Mouse (Mus musculus): ENCODE measurements around the gene Gm21954.

The Gm21954 gene

DNA sequence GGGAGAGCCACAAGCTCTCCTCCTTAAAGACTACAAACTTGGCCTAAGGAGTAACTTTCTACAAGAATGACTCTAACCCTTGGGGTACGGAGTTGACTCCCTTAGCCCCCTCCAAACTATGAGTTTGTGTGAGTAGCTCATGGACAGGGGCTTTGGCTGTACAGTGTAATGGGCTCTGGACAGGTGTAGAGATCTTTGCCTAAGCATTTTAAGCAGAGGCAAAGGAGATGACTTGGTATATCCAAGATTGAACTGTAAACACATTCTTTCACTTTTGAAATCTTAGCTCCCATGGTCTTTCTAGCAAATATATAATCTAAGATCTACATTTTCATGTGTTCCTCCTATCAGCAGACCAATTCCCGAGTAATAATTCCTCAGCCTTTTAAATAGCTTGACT lies at the start of gene Gm21954:
TSS of gene Gm21954 (minus strand) at position 101 of the 400 bp plus-strand sequence.
- DNase-seq (ENCODE audit: low spot score in 2 of 2): no peak

DNA sequence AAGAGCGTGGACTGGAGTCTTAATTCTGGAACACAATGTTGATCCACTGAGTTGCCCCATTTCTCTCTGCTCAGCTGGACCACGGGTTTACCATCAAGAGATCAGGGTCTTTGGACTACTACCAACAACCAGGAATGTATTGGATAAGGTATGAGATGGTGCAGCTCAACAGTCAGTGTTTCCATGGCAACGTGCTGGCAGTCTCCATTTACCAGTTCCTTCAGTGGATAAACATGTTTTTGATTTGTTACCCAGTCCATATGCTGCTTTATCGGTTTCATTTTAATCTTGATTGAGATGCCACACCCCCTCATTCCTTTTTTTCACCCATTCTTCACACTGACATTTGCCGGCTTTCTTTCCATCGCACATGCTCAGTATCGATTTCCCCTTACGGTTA lies 49.8 kb upstream of the Gm21954 start:
- no peak for DNase-seq (ENCODE audit: low spot score in 2 of 2)

DNA sequence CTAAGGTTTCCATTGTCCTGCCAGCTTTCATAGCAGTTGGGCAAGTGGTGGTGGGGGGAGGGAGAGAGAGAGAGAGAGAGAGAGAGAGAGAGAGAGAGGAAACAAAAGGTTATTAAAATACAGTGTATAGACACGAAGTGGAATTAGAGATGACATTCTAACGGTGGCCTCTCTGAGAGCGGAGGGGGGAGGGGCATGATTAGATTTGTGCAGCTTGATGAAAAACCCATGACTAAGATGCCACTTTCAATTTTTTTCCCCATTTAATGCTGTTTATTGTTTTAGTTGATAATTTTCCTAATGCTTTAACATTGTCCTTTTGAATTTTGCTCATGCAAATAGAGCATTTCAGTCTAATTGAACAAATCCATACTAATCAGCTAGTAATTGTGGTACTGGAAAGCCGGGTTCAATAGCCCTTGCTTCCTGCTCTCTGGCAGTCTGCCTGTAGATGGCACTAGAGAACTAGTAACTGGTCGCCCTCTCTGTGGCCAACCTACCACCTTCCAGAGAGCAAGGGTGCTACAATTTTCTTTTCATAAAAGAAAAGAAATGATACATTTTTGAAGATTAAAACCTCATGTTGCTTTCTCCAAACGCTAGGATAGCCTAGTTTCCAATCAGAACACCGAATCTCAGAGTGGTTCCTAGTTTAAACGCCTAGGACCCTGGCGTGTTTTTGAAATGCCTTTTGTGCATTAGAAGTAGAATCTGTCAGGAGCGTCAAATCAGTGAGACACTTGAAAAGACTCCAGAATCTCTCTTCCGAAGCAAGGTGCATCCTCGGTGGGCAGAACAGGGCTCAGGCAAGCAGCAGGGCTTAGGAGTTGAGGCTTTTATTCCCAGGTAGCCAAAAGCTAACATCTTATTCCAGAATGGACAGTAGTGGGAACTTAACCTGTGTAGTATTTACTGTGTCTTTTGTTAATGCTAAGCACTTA lies 48.5 kb upstream of the Gm21954 start:
- DNase-seq (ENCODE audit: low spot score in 2 of 2): peak in 1 of 2 experiments; percentile 84

DNA sequence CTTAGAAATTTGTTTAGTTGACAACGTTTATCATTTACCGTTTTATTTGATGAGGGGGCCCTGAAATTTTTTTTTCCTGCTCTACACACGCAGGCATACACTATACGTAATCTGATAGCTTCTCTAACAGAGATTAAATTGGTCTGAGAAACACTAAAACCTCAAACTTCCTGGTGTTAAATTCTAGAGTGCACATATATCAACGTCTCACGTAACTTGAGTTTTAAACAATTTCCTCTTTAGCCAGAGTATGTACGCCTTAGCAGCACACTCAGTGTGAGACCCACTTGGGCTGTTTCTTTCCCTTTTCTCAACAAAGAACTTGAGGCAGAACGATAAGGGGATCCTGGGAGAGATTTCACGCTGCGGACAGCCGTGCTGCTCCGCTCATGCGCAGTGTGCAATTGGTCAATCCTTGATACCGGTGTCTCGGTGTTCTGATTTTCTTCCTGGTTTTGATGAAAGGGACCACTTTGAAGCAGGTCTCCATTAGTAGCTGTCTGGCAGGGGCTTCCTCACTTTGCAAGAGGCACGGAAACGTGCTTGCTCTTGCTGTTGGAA lies 45.5 kb upstream of the Gm21954 start:
- no peak for DNase-seq (ENCODE audit: low spot score in 2 of 2)

DNA sequence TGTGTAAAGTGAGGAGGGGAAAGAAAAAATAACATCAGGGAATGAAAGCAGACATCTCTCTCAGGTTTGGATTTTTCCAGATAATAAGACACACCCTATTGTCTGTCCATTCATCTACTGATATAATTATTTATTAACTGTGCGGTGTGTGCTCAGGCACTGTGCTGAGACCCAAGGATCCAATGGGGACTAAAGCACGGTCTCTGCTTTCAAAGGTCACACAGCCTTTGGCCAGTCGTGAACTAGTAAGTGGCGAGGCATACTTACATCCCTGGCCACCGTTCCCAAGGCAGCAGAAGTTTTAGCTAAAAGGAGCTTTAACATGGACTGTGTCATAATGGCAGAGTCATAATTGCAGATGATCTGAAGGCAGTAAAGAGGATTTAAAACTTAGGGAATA lies 44.0 kb upstream of the Gm21954 start:
- DNase-seq (ENCODE audit: low spot score in 2 of 2): no peak

DNA sequence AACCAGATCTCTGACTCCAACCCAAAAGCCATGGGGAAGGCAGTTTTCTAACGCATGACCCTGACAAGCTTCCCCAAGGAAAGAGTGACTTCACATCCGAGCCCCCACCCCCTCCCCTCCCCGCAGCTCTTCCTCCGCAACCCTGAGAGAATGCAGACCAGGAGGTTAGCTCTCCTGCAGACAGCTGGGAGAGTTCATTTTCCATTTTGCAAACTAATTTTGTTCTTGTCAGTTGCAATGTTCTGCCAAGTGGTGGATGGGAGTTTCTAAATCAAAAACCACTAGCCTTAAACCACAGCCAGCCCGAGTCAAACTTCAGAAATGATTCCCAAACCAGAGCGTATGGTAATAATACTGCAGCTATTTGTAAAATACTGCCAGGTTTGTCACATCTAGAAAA lies 39.6 kb upstream of the Gm21954 start:
- no peak for DNase-seq (ENCODE audit: low spot score in 2 of 2)

DNA sequence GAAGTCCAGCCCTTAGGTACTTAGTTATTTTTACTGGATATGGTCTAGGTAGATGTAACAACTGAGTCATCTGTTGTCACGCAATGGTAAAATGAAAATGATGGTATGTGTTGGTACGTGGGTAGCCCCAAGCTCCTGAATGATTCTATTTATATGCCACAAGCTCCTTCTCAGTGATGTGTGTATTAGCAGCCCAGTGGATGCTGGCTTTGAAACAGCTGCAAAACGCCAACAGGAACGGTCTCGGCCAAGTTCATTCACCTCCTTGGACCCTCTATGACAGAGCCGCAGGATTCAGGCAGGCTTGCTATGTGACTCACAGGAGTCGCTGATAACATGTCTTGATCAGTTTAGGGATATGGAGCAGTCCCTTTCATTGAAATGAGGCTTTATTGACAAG lies 38.2 kb upstream of the Gm21954 start:
- DNase-seq (ENCODE audit: low spot score in 2 of 2): no peak

DNA sequence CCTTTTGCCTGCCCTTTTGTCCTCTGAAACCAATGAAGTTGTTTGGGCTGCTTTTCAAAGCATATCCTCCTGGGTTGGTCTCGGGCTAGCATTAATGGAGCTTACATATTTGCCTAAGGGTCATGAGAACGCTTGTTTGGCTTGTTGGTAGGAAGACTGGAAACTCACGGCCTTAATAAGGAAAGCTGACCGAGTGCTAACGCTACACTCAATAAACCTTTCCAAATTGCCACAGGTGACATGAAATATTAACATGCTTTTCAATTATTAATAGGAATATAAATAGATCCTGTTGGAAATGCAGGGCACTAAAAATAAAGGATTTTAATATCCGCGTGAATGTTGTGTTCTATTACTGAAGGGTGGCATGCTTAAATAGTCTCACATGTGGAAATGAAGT lies 27.3 kb upstream of the Gm21954 start:
- DNase-seq (ENCODE audit: low spot score in 2 of 2): no peak

DNA sequence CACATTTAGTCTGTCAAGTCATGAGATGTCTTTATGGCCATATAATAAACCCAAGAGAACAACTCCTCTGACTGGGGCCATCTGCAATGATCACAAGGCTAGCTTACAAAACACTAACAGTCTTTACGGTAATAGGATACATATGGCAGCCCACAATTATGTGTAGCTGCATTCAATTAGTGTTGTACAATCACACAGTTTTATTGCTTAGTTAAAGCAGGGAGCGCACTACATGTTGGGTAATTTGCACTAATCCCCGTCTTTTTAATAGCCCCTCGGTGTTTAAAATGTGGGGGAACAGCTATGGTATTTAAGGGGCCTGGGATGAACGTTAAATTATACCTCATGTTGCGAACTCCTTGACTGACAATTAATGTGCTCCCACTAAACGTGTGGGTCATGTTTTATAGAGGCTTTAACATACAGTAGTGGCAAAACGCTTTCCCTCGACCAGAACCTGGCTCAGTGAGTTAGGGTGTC lies 24.5 kb upstream of the Gm21954 start:
- no peak for DNase-seq (ENCODE audit: low spot score in 2 of 2)

DNA sequence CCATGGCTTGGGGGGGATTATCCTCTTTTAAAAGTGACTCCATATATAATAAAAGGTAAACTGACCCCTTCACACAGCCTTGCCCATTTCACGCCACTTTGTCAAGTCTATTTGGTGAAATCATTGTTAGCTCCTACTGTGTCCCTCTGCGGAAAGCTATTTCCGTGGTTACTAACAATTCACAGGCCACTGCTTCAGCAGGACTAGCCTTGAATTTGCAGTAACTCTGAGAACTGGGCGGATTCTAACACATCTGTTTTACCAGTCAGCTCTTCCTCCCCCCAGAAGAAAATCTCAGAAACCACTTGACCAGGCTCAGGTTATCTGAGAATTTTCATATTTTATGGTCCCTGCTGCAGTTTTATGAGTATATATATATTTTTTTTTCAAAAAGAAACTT lies 23.9 kb upstream of the Gm21954 start:
- DNase-seq (ENCODE audit: low spot score in 2 of 2): no peak

DNA sequence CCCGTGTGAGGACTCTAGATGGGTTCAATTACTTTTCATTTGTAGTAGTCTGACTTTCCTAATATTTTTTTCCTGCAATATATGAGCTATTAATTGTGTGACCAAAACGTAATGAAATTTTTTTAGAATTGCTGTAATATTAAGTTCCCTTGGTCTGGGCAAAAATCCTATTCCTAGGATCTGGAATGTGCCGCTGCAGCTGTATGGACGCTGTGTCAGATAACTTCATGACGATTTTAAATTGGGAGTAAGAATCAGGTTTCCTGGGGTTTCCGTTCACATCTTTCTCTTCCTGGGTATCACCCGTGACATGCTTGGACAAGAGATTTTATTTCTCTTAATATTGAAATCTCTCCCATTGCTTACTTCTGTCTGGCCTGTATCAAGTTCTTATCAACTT lies 23.2 kb upstream of the Gm21954 start:
- no peak for DNase-seq (ENCODE audit: low spot score in 2 of 2)

DNA sequence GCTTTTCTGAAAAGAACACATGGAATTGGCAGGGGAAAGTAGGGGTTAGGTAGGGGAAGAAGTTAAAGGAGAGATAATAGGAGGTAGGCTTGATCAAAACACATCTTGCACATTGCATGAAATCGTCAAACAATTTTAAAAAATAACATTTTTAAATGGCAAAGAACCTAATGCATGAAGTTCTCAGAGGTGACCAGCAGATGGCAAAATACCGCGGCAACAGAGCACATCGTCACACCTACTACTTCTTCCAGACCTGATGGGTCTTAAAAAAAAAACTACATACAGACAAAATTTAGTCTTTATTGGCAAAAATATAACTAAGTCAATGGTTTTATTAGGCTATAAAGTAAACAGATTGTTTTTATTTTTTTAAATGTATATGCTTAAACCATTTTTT lies 22.3 kb upstream of the Gm21954 start:
- no peak for DNase-seq (ENCODE audit: low spot score in 2 of 2)

DNA sequence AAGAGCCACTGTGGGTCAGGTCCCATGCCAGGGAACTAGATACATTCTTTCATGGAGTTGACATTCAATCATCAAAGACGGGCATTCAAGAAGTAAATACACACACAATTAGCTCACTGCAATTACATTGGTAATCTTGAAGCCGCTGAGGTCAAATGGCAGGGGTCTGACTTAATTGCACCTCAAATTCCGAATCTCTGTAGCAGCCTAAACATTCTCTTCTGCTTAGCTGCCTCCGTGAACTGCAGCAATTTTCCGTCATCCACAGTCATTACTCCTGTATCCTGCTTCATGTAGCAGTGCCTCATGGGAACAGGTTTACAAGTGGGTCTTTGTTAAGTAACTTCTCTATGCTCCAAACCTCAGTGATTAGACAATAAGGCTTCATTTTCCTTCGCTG lies 20.0 kb upstream of the Gm21954 start:
- no peak for DNase-seq (ENCODE audit: low spot score in 2 of 2)

DNA sequence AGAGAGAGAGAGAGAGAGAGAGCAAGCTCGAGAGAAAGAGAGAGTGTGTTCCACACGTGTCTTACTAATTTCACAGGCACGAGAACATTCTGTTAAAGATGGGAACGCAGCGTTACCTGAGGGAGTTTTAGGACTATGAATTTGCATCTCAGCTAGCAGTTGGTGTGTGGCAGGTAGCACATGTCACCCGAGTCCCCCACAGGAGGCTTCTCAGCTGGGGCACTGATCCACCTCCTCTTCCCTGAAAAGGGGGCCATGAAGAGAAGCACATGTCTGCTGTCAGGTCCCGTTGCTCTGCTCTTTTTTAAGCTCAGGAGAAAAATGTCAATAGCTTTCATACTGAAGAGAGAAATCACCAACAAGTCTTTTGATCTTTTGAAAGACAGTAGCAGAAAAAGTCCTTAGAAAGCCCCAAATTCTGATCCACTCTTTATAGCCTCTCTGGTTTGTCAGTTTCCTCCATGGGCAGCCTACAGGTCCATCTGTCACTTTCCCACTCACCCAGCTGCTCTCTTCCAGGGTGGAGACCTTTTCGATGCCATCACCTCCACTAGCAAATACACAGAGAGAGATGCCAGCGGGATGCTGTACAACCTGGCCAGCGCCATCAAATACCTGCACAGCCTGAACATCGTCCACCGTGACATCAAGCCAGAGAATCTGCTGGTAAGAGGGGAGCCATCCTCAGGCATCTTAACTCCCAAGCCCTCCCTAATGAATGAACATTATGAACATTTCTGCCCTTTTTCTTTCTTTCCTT lies 17.4 kb upstream of the Gm21954 start:
- DNase-seq (ENCODE audit: low spot score in 2 of 2): no peak

DNA sequence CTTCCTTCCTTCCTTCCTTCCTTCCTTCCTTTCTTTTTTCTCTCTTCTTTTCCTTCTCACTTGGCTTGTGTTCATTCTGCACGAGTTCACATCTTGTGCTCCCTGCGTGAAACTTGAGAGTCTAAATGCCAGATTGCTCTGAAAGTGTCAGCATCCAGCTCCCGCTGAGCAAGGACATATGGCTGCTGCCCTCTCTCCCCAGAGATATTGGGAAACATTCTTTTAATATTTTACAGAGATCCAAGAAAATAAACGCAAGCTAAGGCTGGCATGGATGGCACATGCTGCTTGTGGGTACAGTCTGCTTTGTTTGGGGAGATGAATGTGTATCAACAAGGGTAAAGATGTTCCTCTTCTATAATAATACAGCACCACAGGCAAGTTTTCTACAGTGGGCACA lies 11.3 kb upstream of the Gm21954 start:
- no peak for DNase-seq (ENCODE audit: low spot score in 2 of 2)

DNA sequence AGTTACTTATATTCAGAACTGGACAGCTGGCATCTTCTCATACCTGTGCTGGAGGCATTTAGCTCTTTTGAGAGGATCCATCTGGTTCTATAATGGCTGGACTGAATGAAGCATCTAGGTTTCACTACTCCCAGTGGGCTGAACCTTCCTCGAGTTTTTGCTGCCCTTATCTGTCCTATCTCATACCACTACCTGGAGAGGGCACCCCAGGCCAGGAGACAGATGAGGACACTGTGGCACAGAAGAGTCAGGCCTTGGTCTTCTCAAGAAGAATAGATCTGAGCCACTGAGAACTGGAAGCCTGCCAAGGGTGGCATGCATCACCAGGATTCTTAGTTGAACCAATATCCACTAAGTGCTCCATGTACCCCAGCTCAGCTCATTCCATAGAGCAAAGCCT lies 9.1 kb upstream of the Gm21954 start:
- no peak for DNase-seq (ENCODE audit: low spot score in 2 of 2)

DNA sequence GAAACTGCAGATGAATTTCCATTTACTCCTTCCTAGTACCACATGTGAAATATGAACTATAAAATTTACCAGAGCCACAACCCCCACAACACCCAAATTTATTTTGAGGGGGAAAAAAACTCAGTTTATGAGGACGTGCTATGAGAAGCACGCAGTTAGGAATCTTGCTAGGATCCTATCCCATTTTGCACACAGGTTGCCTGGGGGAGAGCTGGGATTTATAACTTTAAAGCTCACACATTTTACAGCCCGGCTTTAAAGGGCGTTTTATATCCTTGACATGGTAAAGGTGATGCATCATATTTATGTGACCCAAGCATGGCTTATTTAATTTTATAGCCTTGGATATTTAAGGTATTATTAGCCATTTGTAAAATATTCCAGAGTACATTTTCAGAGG lies 7.3 kb upstream of the Gm21954 start:
- no peak for DNase-seq (ENCODE audit: low spot score in 2 of 2)

DNA sequence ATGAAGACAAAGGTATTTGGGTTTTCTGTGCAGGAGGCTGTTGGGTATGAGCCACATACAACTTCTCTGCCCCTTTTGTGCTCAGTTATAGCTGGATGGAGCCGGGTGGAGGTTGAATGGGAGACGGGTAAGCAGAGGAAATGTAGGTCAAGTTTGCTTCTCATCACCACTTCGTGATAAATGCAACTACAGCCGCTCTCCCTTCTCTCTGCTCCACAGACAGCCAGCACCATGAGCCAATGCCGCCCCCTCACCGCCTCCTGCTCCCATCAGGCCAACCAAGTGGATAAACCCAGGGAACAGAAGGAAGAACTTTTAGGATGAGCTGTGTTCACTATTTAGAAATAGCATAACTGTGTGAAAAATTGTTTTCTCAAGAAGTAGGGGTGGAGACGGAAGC lies 4.7 kb upstream of the Gm21954 start:
- peak; percentile 82 to 88 for DNase-seq (ENCODE audit: low spot score in 2 of 2)

DNA sequence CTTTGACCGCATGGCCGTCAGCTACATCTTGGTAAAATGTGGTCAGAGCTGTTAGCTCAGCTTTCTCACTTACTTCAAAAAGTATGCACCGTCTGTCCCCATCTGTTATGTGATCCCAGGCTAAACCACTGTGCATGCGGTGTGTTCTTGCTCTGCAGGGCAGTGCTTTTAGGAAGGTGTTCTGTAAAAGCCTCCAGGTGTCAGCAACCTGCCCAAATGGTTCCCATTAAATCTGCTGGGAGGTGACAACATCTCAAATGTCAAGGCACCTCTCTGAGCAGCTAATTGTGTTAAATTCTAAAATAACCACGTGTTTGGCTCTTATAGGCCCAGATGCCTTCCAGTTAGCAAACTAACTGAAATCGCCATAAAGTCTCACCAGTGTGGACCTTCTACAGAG lies 1.1 kb upstream of the Gm21954 start:
- no peak for DNase-seq (ENCODE audit: low spot score in 2 of 2)

DNA sequence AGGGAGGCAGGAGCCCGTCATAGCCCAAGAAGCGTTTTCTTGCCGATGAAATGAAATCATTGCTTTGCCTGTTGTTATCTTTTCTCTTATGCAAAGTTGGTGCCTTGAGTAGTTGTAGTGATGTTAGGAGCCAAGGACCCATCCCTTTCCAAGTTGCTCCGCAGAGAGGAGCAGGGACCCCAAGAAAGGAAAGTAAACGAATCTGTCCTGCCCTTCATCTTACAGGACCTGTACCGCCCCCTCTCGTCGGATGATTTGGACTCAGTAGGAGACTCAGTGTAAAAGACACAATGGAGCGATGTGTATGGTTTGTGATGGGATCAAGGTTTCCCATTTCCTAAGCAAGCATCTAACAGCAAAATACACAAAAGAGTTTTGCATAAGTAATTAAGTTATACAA lies 5.7 kb downstream of the Gm21954 start:
- DNase-seq (ENCODE audit: low spot score in 2 of 2): no peak

DNA sequence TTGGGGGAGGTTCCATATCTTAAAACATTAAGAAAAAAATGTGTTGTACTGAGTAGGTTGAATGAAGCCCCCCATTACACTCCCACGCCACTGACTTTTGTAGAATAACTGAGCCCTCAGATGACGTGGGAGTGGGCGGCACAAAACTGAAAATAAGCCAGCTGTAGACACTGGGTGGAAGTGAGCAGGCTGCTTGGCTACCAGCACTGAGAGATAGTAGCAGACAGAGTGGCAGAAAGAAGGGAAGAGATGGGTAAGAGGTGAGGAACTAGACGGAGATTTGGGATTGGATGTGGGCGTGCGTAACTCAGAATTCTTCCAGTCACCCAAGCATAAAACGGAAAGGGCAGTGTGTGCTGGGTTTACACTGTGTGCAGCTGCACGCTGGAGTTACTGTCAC lies 6.2 kb downstream of the Gm21954 start:
- DNase-seq (ENCODE audit: low spot score in 2 of 2): peak; percentile 65 to 70

DNA sequence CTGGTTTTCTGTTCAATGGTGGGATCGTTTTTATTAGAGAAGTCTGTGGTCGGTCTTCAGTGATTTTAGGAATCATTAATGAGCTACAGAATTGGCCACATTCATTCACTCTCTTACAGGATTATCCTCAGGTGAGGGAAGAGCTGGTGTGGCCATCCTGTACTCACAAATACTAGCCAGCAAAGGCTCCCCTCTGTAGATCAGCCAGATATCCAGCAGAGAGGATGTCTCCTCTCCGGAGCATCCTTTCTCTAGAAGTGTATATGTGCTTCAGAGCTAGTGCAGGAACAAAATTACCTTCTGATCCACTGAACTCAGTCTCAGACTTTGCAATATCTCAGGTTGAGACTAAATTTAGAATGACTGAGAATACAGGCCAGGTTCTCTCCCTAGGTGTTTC lies 7.8 kb downstream of the Gm21954 start:
- DNase-seq (ENCODE audit: low spot score in 2 of 2): no peak

Data from frontal cortex, postnatal 36 days (tissue).